Mouse (Mus musculus) central nervous system, embryonic 14 days (tissue): ENCODE results near the gene 4930452B06Rik. TPM values are rescaled to one million over a fixed set of nuclear protein-coding genes. Genes with fewer than 3 reads are reported as not detected.

Experiments used
- polyA plus RNA-seq: library from polyadenylated mRNA; depleted of rRNA; stranded (reverse); fragments of >200 nt; gene quantifications from 2 replicates; pipeline ENCODE4 v1.2.3, GENCODE M21; 2012; rRNA removed

The 4930452B06Rik gene
- polyA plus RNA-seq: 2.6 and 2.9 TPM in 2 replicates

GRCm38 (mm10) chr14:8665636-8666411 is at the start of gene 4930452B06Rik:
TSS of gene 4930452B06Rik (minus strand) at chr14:8666240.

